Mouse (Mus musculus): ENCODE measurements around the gene Golph3l. TPM values are rescaled to one million over a fixed set of nuclear protein-coding genes. Genes with fewer than 3 reads are reported as not detected.

Gene Golph3l
- polyA plus RNA-seq, 1 experiment from 2014 or later = 40.7 TPM

DNA sequence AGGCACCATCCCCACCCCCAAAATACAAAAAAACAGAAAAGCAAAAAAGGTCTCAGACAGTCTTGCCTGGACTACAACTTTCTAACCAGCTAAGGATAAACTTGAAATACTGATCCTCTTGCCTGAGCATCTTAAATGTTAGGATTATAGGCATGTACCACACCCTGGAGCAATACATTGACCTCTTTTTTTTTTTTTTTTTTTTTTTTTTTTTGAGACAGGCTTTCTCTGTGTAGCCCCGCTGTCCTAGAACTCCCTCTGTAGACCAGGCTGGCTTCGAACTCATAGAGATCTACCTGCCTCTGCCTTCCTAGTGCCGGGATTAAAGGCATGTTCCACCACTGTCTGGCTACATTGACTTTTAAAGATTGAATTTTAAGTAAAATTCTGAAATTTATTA is 28.0 kb upstream of the Golph3l start:
- no peak overlapping the region for H3K4me3 ChIP-seq (ENCODE audit: low read depth, low read length)
- H3K9me3 ChIP-seq (replicated peaks; ENCODE audit: control insufficient read depth, low read length) = no peaks in the 10 kb centered on the region
- H3K4me2 ChIP-seq (ENCODE audit: low read length) = no peak overlapping the region
- no peaks in the 10 kb centered on the region for H3K4me1 ChIP-seq (ENCODE audit: control insufficient read depth, insufficient read depth, low read length)
- no peak overlapping the region for H3K9ac ChIP-seq (ENCODE audit: low read length)
- H3K27ac ChIP-seq (ENCODE audit: low read depth, low read length) = no peak overlapping the region
- no peaks in the 10 kb centered on the region for H3K36me3 ChIP-seq (ENCODE audit: control insufficient read depth, insufficient read depth, low read length)
- DNase-seq (ENCODE audit: low spot score) (no peak), ATAC-seq (no peak)
- 93% methylated on average over 3 of the region's 3 CpGs for WGBS
- no peaks in the 10 kb centered on the region for H3K27me3 ChIP-seq (replicated peaks; ENCODE audit: control insufficient read depth, insufficient read depth, low read length)

DNA sequence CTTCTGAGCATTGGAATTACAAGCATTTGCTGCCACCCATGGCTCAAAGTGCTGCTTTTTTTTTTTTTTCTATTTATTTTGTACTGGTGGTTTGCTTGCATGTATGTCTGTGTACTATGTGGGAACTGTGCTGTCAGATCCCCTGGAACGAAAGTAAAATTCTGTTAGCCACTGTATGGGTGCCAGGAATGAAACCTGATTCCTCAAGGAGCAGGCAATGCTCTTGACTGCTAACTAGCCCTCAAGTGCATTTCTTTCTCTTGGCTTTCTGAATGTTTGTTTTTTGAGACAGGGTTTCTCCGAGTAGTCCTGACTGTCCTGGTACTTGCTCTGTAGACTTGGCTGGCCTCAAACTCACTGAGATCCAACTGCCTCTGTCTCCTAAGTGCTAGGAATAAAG is 26.9 kb upstream of the Golph3l start:
- 83% methylated on average over 2 of the region's 2 CpGs for WGBS
- no peaks in the 10 kb centered on the region for H3K27me3 ChIP-seq (replicated peaks; ENCODE audit: control insufficient read depth, insufficient read depth, low read length)
- H3K36me3 ChIP-seq (ENCODE audit: control insufficient read depth, insufficient read depth, low read length) = no peaks in the 10 kb centered on the region
- no peak overlapping the region for H3K4me3 ChIP-seq (ENCODE audit: low read depth, low read length)
- H3K9ac ChIP-seq (ENCODE audit: low read length) = no peak overlapping the region
- ATAC-seq = no peak
- DNase-seq (ENCODE audit: low spot score) = no peak
- H3K4me2 ChIP-seq (ENCODE audit: low read length) = no peak overlapping the region
- no peaks in the 10 kb centered on the region for H3K9me3 ChIP-seq (replicated peaks; ENCODE audit: control insufficient read depth, low read length)
- H3K4me1 ChIP-seq (ENCODE audit: control insufficient read depth, insufficient read depth, low read length) = no peaks in the 10 kb centered on the region
- no peak overlapping the region for H3K27ac ChIP-seq (ENCODE audit: low read depth, low read length)

DNA sequence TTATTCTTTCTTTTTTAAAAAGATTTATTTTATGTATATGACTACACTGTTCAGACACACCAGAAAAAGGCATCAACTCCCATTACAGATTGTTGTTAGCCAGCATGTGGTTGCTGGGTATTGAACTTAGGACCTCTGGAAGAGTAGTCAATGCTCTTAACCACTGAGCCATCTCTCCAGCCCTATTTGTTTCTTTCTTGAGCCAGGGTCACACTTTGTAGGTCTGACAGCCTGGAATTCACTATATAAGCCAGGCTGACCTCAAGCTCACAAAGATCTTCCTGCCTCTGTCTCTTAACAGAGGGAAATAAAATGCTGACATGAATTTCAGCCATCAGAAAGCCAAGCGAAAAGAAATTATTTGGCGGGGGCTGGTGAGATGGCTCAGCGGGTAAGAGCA is 19.1 kb upstream of the Golph3l start:
- Histone ChIP-seq H3K4me1 (ENCODE audit: control insufficient read depth, insufficient read depth, low read length) (no peaks in the 10 kb centered on the region), H3K36me3 (ENCODE audit: control insufficient read depth, insufficient read depth, low read length) (no peaks in the 10 kb centered on the region), H3K4me2 (ENCODE audit: low read length) (no peak overlapping the region), H3K4me3 (ENCODE audit: low read depth, low read length) (no peak overlapping the region), H3K27ac (ENCODE audit: low read depth, low read length) (no peak overlapping the region), H3K9ac (ENCODE audit: low read length) (no peak overlapping the region), H3K9me3 (replicated peaks; ENCODE audit: control insufficient read depth, low read length) (no peaks in the 10 kb centered on the region), H3K27me3 (replicated peaks; ENCODE audit: control insufficient read depth, insufficient read depth, low read length) (no peaks in the 10 kb centered on the region)
- WGBS = 87% methylated on average over 3 of the region's 3 CpGs
- ATAC-seq = no peak
- no peak for DNase-seq (ENCODE audit: low spot score)

DNA sequence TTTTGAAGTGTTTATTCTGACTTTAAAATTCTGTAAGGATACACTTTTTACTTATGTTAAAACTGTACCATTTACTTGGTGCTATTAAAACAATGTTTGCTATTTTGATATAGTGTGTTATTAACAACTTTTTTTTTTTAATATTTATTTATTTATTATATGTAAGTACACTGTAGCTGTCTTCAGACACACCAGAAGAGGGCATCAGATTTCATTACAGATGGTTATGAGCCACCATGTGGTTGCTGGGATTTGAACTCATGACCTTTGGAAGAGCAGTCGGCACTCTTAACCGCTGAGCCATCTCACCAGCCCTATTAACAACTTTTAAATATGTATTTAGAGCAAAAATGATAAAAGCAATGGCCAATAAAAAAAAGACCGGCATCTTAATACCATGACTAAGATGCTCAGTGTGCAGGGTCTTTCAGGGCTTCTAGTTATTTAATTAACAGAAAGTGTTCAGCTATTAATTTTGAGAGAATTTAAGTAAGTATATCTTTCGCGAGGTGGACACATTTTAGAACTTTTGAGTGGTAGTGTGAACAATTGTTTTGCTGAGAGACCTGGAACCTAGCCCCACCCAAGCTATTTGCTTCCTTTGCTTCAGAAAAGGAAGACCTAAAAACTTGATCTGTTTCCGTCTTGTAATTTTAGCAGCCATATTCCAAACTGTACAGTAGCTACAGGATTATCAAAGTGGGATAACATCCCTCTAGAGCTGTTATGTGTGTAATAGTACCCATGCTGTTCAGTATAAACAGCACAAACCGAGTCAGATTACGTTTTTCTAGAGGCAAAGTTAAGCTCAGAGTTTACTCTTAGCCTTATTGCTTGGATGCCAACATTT is 755 bp upstream of the Golph3l start:
- no peak for DNase-seq (ENCODE audit: low spot score)
- 54% methylated on average over 8 of the region's 8 CpGs for whole genome bisulfite sequencing
- ATAC-seq = no peak

DNA sequence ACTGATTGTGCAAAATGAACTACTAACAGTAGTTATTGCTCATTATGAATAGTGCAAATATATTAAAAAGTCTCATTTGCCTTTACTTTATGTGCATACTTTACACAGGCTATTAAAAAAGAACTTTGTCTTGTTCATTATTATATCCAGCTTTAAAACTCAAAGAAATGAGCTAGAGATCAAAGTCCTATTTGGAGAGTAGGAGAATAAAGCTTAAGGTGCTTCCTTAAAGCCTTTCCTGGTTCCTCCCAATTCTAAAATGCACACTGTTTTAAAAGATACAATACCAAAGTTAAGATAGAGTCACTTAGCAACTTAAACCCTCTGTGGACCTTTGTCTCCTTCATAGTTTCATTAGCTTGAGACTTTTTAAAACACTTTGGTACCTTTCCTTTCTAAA is 10.0 kb downstream of the Golph3l start:
- H3K27me3 ChIP-seq (replicated peaks; ENCODE audit: control insufficient read depth, insufficient read depth, low read length) = no peaks in the 10 kb centered on the region
- no peak for ATAC-seq
- DNase-seq (ENCODE audit: low spot score) = no peak
- H3K4me2 ChIP-seq (ENCODE audit: low read length) = no peak overlapping the region
- H3K4me3 ChIP-seq (ENCODE audit: low read depth, low read length) = no peak overlapping the region
- H3K9ac ChIP-seq (ENCODE audit: low read length) = no peak overlapping the region
- no peak overlapping the region for H3K27ac ChIP-seq (ENCODE audit: low read depth, low read length)
- H3K36me3 ChIP-seq (ENCODE audit: control insufficient read depth, insufficient read depth, low read length) = peaks cover 17% of the 10 kb centered on the region
- H3K9me3 ChIP-seq (replicated peaks; ENCODE audit: control insufficient read depth, low read length) = no peaks in the 10 kb centered on the region
- H3K4me1 ChIP-seq (ENCODE audit: control insufficient read depth, insufficient read depth, low read length) = no peaks in the 10 kb centered on the region

More for the DNA sequence above, 755 bp upstream of the Golph3l start:
- Histone ChIP-seq H3K27ac (ENCODE audit: low read depth, low read length) (0 out of 2 replicates have a peak overlapping the region, but pooled peaks have one; percentile 35), H3K27me3 (replicated peaks; ENCODE audit: control insufficient read depth, insufficient read depth, low read length) (no peaks in the 10 kb centered on the region), H3K4me2 (ENCODE audit: low read length) (peak overlapping the region; percentile 43), H3K4me3 (ENCODE audit: low read depth, low read length) (peak overlapping the region; percentile 21), H3K9me3 (replicated peaks; ENCODE audit: control insufficient read depth, low read length) (no peaks in the 10 kb centered on the region), H3K36me3 (ENCODE audit: control insufficient read depth, insufficient read depth, low read length) (peaks cover 13% of the 10 kb centered on the region), H3K9ac (ENCODE audit: low read length) (peak overlapping the region; percentile 35), H3K4me1 (ENCODE audit: control insufficient read depth, insufficient read depth, low read length) (0 out of 2 replicates have a peak, but pooled peaks cover 2% of the 10 kb centered on the region)

DNA sequence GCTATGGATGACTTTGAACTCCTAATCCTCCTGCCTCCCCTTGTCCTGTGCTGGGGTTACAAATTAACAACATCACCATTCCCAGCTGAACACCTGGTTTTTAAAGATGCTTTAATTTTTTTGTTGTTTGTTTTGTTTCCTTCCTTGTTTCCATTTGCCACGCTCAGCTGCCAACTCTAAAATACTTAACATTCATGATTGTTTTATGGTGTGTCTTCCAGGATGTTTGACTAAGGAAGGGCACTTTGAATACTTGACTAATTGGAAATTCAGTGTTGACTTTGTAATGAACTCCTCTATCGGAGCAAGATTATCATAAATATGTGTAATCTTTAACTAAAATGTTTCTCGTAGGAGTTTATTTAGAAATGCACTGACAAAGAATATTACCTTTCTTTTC is 12.6 kb downstream of the Golph3l start:
- DNase-seq (ENCODE audit: low spot score) (no peak), ATAC-seq (no peak)
- peaks cover 6% of the 10 kb centered on the region; the same call in 1 of the 2 replicates for H3K36me3 ChIP-seq (ENCODE audit: control insufficient read depth, insufficient read depth, low read length)
- 94% methylated on average over 3 of the region's 3 CpGs for WGBS
- H3K9ac ChIP-seq (ENCODE audit: low read length) = no peak overlapping the region
- no peaks in the 10 kb centered on the region for H3K4me1 ChIP-seq (ENCODE audit: control insufficient read depth, insufficient read depth, low read length)
- no peaks in the 10 kb centered on the region for H3K9me3 ChIP-seq (replicated peaks; ENCODE audit: control insufficient read depth, low read length)
- no peak overlapping the region for H3K27ac ChIP-seq (ENCODE audit: low read depth, low read length)
- no peak overlapping the region for H3K4me3 ChIP-seq (ENCODE audit: low read depth, low read length)
- H3K4me2 ChIP-seq (ENCODE audit: low read length) = no peak overlapping the region
- H3K27me3 ChIP-seq (replicated peaks; ENCODE audit: control insufficient read depth, insufficient read depth, low read length) = no peaks in the 10 kb centered on the region

DNA sequence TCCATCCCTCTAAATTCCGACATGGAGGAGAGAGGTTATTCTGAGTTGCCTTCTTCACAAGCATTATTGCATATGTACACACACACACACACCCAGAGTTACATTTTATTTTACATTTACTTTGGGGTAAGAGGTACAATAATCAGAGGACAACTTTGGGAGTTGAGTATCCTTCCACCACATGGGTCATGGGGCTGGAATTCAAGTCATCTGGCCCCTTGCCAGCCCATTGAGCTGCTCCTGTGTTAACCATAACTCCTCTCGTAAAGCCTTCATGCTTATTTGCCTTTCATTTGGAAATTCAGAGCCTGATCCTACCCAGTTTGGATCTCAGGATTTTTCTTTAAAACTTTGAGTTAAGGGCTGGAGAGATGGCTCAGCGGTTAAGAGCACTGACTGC is 17.4 kb downstream of the Golph3l start:
- H3K27ac ChIP-seq (ENCODE audit: low read depth, low read length) = no peak overlapping the region
- ATAC-seq = no peak
- 82% methylated on average over 3 of the region's 3 CpGs for WGBS

DNA sequence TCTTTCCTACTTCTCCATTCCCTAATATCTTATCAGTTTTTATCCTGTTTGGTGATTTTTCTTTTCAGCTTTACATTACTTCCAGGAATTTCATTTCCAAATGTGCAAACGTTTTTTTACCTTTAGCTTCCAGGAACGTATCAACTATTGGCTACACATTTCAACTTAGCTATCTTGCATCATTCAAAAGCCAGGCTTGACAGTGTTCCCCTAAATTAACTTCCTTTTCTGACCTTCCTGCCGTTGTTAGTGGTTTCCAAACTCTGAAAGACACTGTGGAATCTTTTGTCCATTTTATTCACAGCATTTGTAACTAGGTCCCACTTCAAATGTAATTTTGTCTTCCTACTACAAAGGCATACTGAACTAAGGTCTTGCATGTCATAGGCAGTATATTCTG is 20.5 kb downstream of the Golph3l start:
- H3K9me3 ChIP-seq (replicated peaks; ENCODE audit: control insufficient read depth, low read length) = no peaks in the 10 kb centered on the region
- peaks cover 31% of the 10 kb centered on the region for H3K36me3 ChIP-seq (ENCODE audit: control insufficient read depth, insufficient read depth, low read length)
- no peak overlapping the region for H3K9ac ChIP-seq (ENCODE audit: low read length)
- ATAC-seq (no peak), DNase-seq (ENCODE audit: low spot score) (no peak)
- 76% methylated on average over 3 of the region's 3 CpGs for WGBS
- no peaks in the 10 kb centered on the region for H3K4me1 ChIP-seq (ENCODE audit: control insufficient read depth, insufficient read depth, low read length)
- H3K27me3 ChIP-seq (replicated peaks; ENCODE audit: control insufficient read depth, insufficient read depth, low read length) = no peaks in the 10 kb centered on the region
- no peak overlapping the region for H3K27ac ChIP-seq (ENCODE audit: low read depth, low read length)
- no peak overlapping the region for H3K4me2 ChIP-seq (ENCODE audit: low read length)
- no peak overlapping the region for H3K4me3 ChIP-seq (ENCODE audit: low read depth, low read length)

More for the DNA sequence above, 17.4 kb downstream of the Golph3l start:
- Histone ChIP-seq H3K9ac (ENCODE audit: low read length) (no peak overlapping the region), H3K4me1 (ENCODE audit: control insufficient read depth, insufficient read depth, low read length) (no peaks in the 10 kb centered on the region), H3K4me3 (ENCODE audit: low read depth, low read length) (no peak overlapping the region), H3K36me3 (ENCODE audit: control insufficient read depth, insufficient read depth, low read length) (peaks cover 31% of the 10 kb centered on the region), H3K9me3 (replicated peaks; ENCODE audit: control insufficient read depth, low read length) (no peaks in the 10 kb centered on the region), H3K4me2 (ENCODE audit: low read length) (no peak overlapping the region), H3K27me3 (replicated peaks; ENCODE audit: control insufficient read depth, insufficient read depth, low read length) (no peaks in the 10 kb centered on the region)
- DNase-seq (ENCODE audit: low spot score) = no peak

DNA sequence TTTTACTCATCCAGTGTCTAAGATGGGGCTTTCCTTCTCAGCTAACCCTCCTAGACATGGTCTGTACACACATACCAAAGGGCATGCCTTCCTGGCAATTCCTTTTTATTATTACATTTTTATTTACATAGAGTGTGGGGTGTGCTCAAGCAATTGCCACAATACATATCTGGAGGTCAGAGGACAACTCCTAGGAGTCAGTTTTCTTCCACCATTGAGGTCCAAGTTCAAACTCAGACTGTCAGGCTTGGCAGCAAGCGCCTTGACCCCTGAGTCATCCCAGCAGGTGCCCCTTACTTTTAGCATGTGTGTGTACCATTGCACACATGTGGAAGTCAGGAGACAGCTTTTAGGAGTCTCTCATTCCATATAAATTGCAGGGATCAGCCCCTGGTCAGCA is 25.3 kb downstream of the Golph3l start:
- no peak overlapping the region for H3K9ac ChIP-seq (ENCODE audit: low read length)
- H3K27me3 ChIP-seq (replicated peaks; ENCODE audit: control insufficient read depth, insufficient read depth, low read length) = no peaks in the 10 kb centered on the region
- H3K36me3 ChIP-seq (ENCODE audit: control insufficient read depth, insufficient read depth, low read length) = peaks cover 43% of the 10 kb centered on the region
- no peak overlapping the region for H3K4me2 ChIP-seq (ENCODE audit: low read length)
- 97% methylated on average over 1 of the region's 1 CpGs for WGBS
- DNase-seq (ENCODE audit: low spot score) = no peak
- no peak for ATAC-seq
- H3K27ac ChIP-seq (ENCODE audit: low read depth, low read length) = no peak overlapping the region
- no peaks in the 10 kb centered on the region for H3K9me3 ChIP-seq (replicated peaks; ENCODE audit: control insufficient read depth, low read length)
- no peak overlapping the region for H3K4me3 ChIP-seq (ENCODE audit: low read depth, low read length)
- no peaks in the 10 kb centered on the region for H3K4me1 ChIP-seq (ENCODE audit: control insufficient read depth, insufficient read depth, low read length)

All from forebrain, embryonic 14.5 days (tissue).